Mouse (Mus musculus) cerebellum, adult 2 months (tissue): ENCODE results near the gene Stk39.

Experiments used
- CTCF ChIP-seq: fragments of 200-500 bp; IDR thresholded peaks from 2 replicates; pipeline ENCODE4 v1.5.1; 2011; ENCODE audit warnings: low read depth, mild to moderate bottlenecking, control low read depth, low read length, moderate library complexity, borderline replicate concordance; ENCODE audit not compliant: insufficient read depth
- POLR2A ChIP-seq: fragments of 200-500 bp; IDR thresholded peaks from 2 replicates; pipeline ENCODE4 v1.6.1; 2011; ENCODE audit warnings: low read length, control low read depth, borderline replicate concordance; ENCODE audit not compliant: insufficient read depth

- TF ChIP-seq CTCF (no peak), POLR2A (no peak)
These were observed 84.1 kb downstream of the Stk39 start for GRCm38 (mm10) chr2:68387824-68388582.
